Mouse (Mus musculus) midbrain, postnatal 0 days (tissue): ENCODE measurements around the gene Ggt1. TPM values are rescaled to one million over a fixed set of nuclear protein-coding genes. Genes with fewer than 3 reads are reported as not detected.

ENCODE experiments used
- ATAC-seq: fragments of 200-750 bp; cut with Nextera tagmentation; 2 replicates; pipeline ENCODE4 v1.8.0; 2017; ENCODE audit warnings: moderate number of reproducible peaks, mild to moderate bottlenecking, moderate TSS enrichment, moderate library complexity; ENCODE audit not compliant: low FRiP score
- DNase-seq: peaks from one replicate; pipeline ENCODE4 v3.0.0-alpha.2; 2015; ENCODE audit warnings: low spot score
- H3K27ac ChIP-seq: fragments of 300-500 bp; sonication (generic); 2 replicates; pipeline ENCODE4 v1.5.1; 2014; ENCODE audit warnings: low read depth, mild to moderate bottlenecking, low read length, mixed read lengths
- H3K27me3 ChIP-seq: fragments of 300-500 bp; sonication (generic); 2 replicates; pipeline ENCODE4 v1.6.1; 2014; ENCODE audit warnings: low read length, control low read depth, mixed read lengths; ENCODE audit not compliant: insufficient read depth
- H3K36me3 ChIP-seq: fragments of 300-500 bp; sonication (generic); 2 replicates; pipeline ENCODE4 v1.6.1; 2014; ENCODE audit warnings: low read length, control low read depth, mixed read lengths; ENCODE audit not compliant: insufficient read depth
- H3K4me1 ChIP-seq: fragments of 300-500 bp; sonication (generic); 2 replicates; pipeline ENCODE4 v1.6.1; 2014; ENCODE audit warnings: mild to moderate bottlenecking, control low read depth, antibody characterized with exemption, low read length, mixed read lengths; ENCODE audit not compliant: insufficient read depth
- H3K4me2 ChIP-seq: fragments of 300-500 bp; sonication (generic); 2 replicates; pipeline ENCODE4 v1.6.1; 2014; ENCODE audit warnings: low read depth, mild to moderate bottlenecking, low read length, mixed read lengths; ENCODE audit not compliant: poor library complexity, severe bottlenecking
- H3K4me3 ChIP-seq: fragments of 300-500 bp; sonication (generic); 2 replicates; pipeline ENCODE4 v1.5.1; 2014; ENCODE audit warnings: low read depth, mild to moderate bottlenecking, low read length, moderate library complexity
- H3K9ac ChIP-seq: fragments of 300-500 bp; sonication (generic); replicated peaks from 2 replicates; pipeline ENCODE4 v1.6.1; 2014; ENCODE audit warnings: mild to moderate bottlenecking, low read length, moderate library complexity, mixed read lengths; ENCODE audit not compliant: poor library complexity, severe bottlenecking
- H3K9me3 ChIP-seq: fragments of 300-500 bp; sonication (generic); 2 replicates; pipeline ENCODE4 v1.6.1; 2016; ENCODE audit warnings: low read length, control low read depth
- CTCF ChIP-seq: IDR thresholded peaks from 2 replicates; pipeline ENCODE4 v1.5.1; 2016; ENCODE audit warnings: antibody characterized with exemption, mild to moderate bottlenecking
- WGBS: fragments of 180-500 bp; shearing (Covaris S2); extraction: QIAGEN DNeasy Blood & Tissue Kit; methylation state at CpG from one replicate; pipeline ENCODE4 v1.1.7; 2014; 5-methylcytosine and 5-hydroxymethylcytosine counted together
- polyA plus RNA-seq: library from polyadenylated mRNA; unstranded; fragments of >200 nt; fragmentation: Nextera tagmentation; extraction: Ambion mirVana; gene quantifications from 2 replicates; pipeline ENCODE4 v1.2.1, GENCODE M21; 2015
- total RNA-seq: library from RNA; depleted of rRNA; stranded (reverse); fragments of >200 nt; gene quantifications from 2 replicates; pipeline ENCODE4 v1.2.3, GENCODE M21; 2014

Gene Ggt1
- total and polyA plus RNA-seq, 2 experiments from 2014 or later, result 1.0 to 1.4 TPM

- TF ChIP-seq CTCF, result no peak
- Histone ChIP-seq H3K4me1 (no peaks in the 10 kb centered on the region), H3K36me3 (peaks cover 29% of the 10 kb centered on the region), H3K4me2 (no peak overlapping the region), H3K27me3 (no peaks in the 10 kb centered on the region), H3K9me3 (no peaks in the 10 kb centered on the region), H3K4me3 (no peak overlapping the region), H3K9ac (no peak overlapping the region), H3K27ac (no peak overlapping the region)
- WGBS, result 57% methylated on average over 12 of the region's 12 CpGs
- DNase-seq (no peak), ATAC-seq (no peak)
Observed at GRCm38 (mm10) chr10:75551175-75551574, 10.2 kb upstream of the Ggt1 start.

- no peak overlapping the region for H3K27ac ChIP-seq
- WGBS, result 83% methylated on average over 2 of the region's 2 CpGs
Observed at GRCm38 (mm10) chr10:75552106-75552505, 9.3 kb upstream of the Ggt1 start.

GRCm38 (mm10) chr10:75552701-75553450 lies 8.5 kb upstream of the Ggt1 start:
- Histone ChIP-seq H3K4me1 (peaks cover 11% of the 10 kb centered on the region), H3K27ac (no peak overlapping the region), H3K9ac (no peak overlapping the region), H3K4me2 (no peak overlapping the region), H3K27me3 (no peaks in the 10 kb centered on the region), H3K4me3 (no peak overlapping the region), H3K36me3 (peaks cover 37% of the 10 kb centered on the region), H3K9me3 (no peaks in the 10 kb centered on the region)
- DNase-seq, result no peak
- no peak for ATAC-seq
- no peak for TF ChIP-seq CTCF
- whole genome bisulfite sequencing, result 71% methylated on average over 13 of the region's 13 CpGs

More at GRCm38 (mm10) chr10:75552106-75552505, 9.3 kb upstream of the Ggt1 start:
- no peak overlapping the region for H3K4me2 ChIP-seq
- DNase-seq (no peak), ATAC-seq (no peak)
- no peak overlapping the region for H3K9ac ChIP-seq
- H3K9me3 ChIP-seq, result no peaks in the 10 kb centered on the region
- no peak overlapping the region for H3K4me3 ChIP-seq
- H3K36me3 ChIP-seq, result peaks cover 37% of the 10 kb centered on the region
- H3K27me3 ChIP-seq, result no peaks in the 10 kb centered on the region
- H3K4me1 ChIP-seq, result 0 out of 2 replicates have a peak, but pooled peaks cover 4% of the 10 kb centered on the region
- no peak for TF ChIP-seq CTCF

GRCm38 (mm10) chr10:75554090-75554489 lies 7.3 kb upstream of the Ggt1 start:
- H3K9ac ChIP-seq, result no peak overlapping the region
- TF ChIP-seq CTCF, result no peak
- no peaks in the 10 kb centered on the region for H3K9me3 ChIP-seq
- H3K36me3 ChIP-seq, result peaks cover 37% of the 10 kb centered on the region
- no peak overlapping the region for H3K4me2 ChIP-seq
- WGBS, result 95% methylated on average over 8 of the region's 8 CpGs
- no peaks in the 10 kb centered on the region for H3K27me3 ChIP-seq
- ATAC-seq (no peak), DNase-seq (no peak)
- no peak overlapping the region for H3K27ac ChIP-seq
- H3K4me1 ChIP-seq, result peaks cover 15% of the 10 kb centered on the region
- H3K4me3 ChIP-seq, result no peak overlapping the region

GRCm38 (mm10) chr10:75555557-75555956 lies 5.8 kb upstream of the Ggt1 start:
- 62% methylated on average over 6 of the region's 6 CpGs for WGBS
- Histone ChIP-seq H3K36me3 (peaks cover 37% of the 10 kb centered on the region), H3K9ac (no peak overlapping the region; the same call in 1 of the 2 replicates), H3K4me1 (peaks cover 18% of the 10 kb centered on the region), H3K27me3 (no peaks in the 10 kb centered on the region), H3K27ac (no peak overlapping the region), H3K4me3 (no peak overlapping the region), H3K4me2 (no peak overlapping the region), H3K9me3 (no peaks in the 10 kb centered on the region)
- ATAC-seq, result no peak
- no peak for TF ChIP-seq CTCF
- no peak for DNase-seq

GRCm38 (mm10) chr10:75556026-75556425 lies 5.4 kb upstream of the Ggt1 start:
- no peak overlapping the region for H3K4me2 ChIP-seq
- H3K9me3 ChIP-seq, result no peaks in the 10 kb centered on the region
- H3K4me1 ChIP-seq, result peaks cover 22% of the 10 kb centered on the region
- TF ChIP-seq CTCF, result peak; percentile 16; the same call in 1 of the 2 replicates
- 23% methylated on average over 9 of the region's 9 CpGs for WGBS
- H3K27ac ChIP-seq, result peak overlapping the region; percentile 27; the same call in 1 of the 2 replicates
- peak; percentile 53 for ATAC-seq
- no peak overlapping the region for H3K4me3 ChIP-seq
- H3K36me3 ChIP-seq, result peaks cover 37% of the 10 kb centered on the region
- peak; percentile 92 for DNase-seq
- H3K9ac ChIP-seq, result no peak overlapping the region; the same call in 1 of the 2 replicates
- H3K27me3 ChIP-seq, result no peaks in the 10 kb centered on the region
